Mouse (Mus musculus): Measurements from ENCODE around the gene Sbk1. TPM values are rescaled to one million over a fixed set of nuclear protein-coding genes. Genes with fewer than 3 reads are reported as not detected.
A peak's percentile ranks its signal among the peaks of the same experiment; 100 is the strongest.
"Not testable (repeated sequence)": the region's sequence is repeated elsewhere in the genome, so short reads cannot be mapped to it uniquely, and the experiment has no call there.

Gene Sbk1
- polyA plus RNA-seq, 1 experiment from 2014 or later: 17.9 TPM

- DNase-seq (ENCODE audit: low spot score): peak; percentile 54
Measured at GRCm38 (mm10) chr7:126286311-126286710, 13.9 kb downstream of the Sbk1 start.

- no peak for DNase-seq (ENCODE audit: low spot score)
Measured at GRCm38 (mm10) chr7:126287493-126288103, 15.2 kb downstream of the Sbk1 start.

DNA sequence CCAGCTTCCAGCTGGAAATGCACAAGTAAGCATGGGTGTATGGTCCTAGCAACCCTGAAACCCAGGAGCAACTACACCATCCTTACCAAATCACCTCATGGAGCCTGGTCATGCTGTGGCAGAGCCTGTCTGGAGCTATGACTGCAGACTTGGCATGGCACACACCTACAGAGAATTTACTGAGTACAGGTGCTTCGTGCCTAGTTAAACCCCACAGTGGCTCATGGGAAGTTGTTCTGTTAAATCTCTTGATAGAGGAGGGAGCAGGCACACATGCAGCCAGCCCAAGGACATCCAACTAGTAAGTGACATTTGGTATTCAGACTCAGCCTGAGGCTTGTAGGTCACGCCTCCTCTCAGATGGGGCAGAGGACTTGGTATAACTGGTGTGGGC is 15.7 kb downstream of the Sbk1 start:
- no peak for DNase-seq (ENCODE audit: low spot score)

DNA sequence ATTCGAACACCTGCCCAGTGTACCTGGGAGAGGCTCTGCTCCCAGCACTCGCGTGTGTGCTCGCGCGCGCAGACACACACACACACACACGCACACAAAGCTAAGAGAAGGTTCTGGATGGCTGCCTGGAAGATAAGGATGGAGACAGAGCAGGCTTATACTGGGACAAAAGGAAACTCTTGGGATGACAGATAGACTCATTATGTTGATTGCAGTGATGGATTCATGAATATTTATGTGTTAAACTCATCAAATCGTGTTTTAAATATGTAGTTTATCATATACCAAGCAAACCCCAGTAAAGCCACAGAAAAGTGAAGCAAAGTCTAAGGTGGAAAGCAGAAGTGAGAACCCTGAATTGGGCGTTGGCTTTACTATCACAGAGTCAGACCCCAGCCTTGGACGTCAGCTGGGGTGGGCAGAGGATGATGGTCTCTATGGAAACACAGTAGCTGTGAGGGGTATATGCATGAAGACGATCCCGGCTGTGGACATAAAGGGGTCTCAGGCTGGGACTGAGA is 16.2 kb downstream of the Sbk1 start:
- no peak for DNase-seq (ENCODE audit: low spot score)

DNA sequence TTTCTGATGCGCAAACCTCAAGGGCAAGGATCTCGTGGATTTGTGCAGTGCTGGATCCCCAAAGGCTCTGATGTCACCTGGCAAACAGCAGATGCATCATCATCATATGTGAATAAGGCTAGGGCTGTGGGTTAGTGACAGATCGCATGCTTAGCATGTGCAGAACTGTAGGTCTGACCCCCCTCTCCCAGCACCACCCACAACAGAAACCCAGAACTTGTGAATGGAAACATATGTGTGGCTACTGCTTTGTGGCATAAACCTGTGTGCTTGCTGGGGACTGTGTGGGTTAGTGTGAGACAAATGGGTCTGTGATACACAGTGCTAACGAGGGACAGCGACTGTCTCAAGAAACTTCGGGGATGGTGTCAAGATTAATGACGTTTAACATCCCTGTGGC is 17.0 kb downstream of the Sbk1 start:
- no peak for DNase-seq (ENCODE audit: low spot score)

DNA sequence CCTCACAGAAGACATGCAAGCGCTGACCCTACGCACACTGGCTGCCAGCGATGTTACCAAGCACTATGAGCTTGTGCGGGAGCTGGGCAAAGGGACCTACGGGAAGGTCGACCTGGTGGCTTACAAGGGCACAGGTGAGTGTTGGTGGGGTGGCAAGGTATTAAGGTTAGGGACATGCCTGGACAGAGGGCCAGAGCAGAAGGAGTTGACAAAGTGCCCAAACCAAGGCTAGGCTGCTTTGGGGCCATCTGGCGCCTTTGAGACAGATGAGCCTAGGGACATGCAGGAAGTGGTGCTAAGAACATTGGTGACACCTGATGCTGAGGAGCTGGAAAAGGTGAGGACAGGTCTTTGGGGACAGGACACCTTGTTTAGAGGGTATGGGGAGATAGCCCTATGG is 17.5 kb downstream of the Sbk1 start:
- DNase-seq (ENCODE audit: low spot score): no peak

- no peak for DNase-seq (ENCODE audit: low spot score)
Measured at GRCm38 (mm10) chr7:126291681-126292545, 19.5 kb downstream of the Sbk1 start.

- no peak for DNase-seq (ENCODE audit: low spot score)
Measured at GRCm38 (mm10) chr7:126293091-126293490, 20.7 kb downstream of the Sbk1 start.

- DNase-seq (ENCODE audit: low spot score): peak; percentile 62
Measured at GRCm38 (mm10) chr7:126297579-126298460, 25.4 kb downstream of the Sbk1 start.

DNA sequence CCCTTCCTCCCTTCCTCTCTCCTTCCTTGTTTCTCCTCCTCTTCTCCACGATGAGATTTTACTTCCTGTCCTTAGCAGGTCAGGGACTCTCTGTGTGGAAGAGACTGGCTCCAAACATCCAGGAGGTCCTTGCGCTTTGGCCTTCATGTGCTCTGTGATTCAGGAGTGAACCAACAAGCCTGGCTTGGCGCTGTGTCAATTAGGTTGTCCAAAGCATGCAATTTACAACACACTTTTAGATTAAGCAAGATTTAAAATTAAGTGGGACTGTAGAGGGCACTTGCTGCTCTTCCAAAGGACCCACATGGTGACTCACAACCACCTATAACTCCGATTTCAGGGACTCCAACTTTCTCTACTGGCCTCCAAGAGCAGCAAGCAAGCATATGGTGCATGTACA is 26.4 kb downstream of the Sbk1 start:
- DNase-seq (ENCODE audit: low spot score): no peak

GRCm38 (mm10) chr7:126301831-126302230 is 29.4 kb downstream of the Sbk1 start:
- not testable (repeated sequence) for DNase-seq (ENCODE audit: low spot score)

- DNase-seq (ENCODE audit: low spot score): no peak
Measured at GRCm38 (mm10) chr7:126311822-126312221, 39.4 kb downstream of the Sbk1 start.

GRCm38 (mm10) chr7:126313309-126313708 is 40.9 kb downstream of the Sbk1 start:
- DNase-seq (ENCODE audit: low spot score): no peak

- no peak for DNase-seq (ENCODE audit: low spot score)
Measured at GRCm38 (mm10) chr7:126314273-126314672, 41.9 kb downstream of the Sbk1 start.

GRCm38 (mm10) chr7:126323729-126324128 is 51.3 kb downstream of the Sbk1 start:
- DNase-seq (ENCODE audit: low spot score): peak; percentile 91

GRCm38 (mm10) chr7:126324791-126325190 is 52.4 kb downstream of the Sbk1 start:
- DNase-seq (ENCODE audit: low spot score): no peak

- not testable (repeated sequence) for DNase-seq (ENCODE audit: low spot score)
Measured at GRCm38 (mm10) chr7:126325576-126326273, 53.3 kb downstream of the Sbk1 start.

GRCm38 (mm10) chr7:126328848-126329247 is 56.4 kb downstream of the Sbk1 start:
- not testable (repeated sequence) for DNase-seq (ENCODE audit: low spot score)

DNA sequence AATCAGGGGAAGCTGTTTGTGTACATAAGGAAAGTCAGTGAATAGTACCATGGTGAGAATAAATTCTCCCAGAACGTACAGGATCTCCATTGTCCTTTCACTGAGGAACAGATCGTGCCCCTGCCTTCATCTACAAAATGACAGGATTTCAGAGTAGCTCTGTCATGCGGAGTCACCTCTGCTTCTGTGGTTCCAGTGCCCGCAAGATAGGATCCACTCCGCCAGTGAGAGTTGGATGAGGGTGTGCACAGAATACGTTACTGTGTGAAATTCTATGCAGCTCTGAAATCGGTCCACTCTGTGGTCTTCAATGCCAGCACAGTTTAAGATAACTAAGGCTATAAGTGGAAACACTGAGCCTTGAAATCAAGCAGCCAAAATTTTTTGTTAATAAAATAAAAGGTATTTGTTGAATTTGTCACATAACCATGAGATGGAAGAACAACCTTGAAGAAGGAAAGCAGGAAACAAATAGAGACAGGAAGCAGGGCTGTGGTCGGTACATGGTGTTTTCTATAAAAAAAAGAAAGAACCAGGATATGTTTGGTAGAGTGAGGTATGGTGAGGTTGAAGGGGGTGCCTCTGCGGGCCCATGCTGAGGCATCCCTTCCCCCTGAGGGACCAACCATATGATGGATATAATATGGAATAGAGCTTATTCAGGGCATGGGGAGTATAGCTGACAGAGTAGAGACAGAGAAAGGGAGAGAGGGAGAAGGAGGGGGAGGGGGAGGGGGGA is 57.7 kb downstream of the Sbk1 start:
- DNase-seq (ENCODE audit: low spot score): peak; percentile 55

DNA sequence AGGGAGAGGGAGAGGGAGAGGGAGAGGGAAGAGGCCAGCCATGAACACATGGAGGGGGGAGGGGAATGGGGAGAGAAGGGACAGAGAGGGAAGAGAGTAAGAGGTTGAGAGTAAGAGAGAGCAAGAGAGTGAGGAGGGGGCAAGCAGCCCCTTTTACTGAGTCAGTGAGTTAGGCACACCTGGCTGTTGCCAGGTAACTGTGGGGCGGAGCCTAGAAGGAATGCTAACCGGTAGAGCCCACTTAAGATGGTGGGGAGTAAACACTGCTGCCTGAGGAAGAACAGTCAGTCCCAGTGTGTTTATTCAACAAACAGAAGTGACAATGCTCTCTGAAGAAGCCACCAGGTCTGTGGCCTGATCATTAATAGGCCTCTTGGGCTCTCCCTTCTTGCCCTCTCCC is 58.3 kb downstream of the Sbk1 start:
- no peak for DNase-seq (ENCODE audit: low spot score)

Measured in thymus, postnatal 0 days (tissue).